In the genomic region with DNA sequence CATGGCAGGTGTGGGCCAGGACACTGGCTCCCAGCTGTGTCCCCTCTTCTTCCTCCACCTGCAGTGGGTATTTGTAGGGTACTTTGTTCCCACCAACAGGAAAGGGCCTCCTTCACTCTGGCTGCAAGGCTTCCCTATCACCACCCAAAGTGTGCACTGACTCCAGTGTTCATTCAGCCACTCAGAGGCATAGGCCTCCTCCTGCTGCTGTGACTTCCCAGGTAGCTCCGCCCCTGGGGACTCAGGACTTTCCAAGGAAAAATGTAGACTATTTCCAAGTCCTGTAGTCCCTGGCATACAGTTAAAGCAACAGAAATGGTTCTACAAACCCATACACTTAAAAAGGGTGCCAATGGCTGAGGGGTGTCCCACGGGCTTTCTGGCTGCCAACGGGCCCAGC, we compare ENCODE assay signal across 8 mouse cellular contexts. TPM values are rescaled to one million over a fixed set of nuclear protein-coding genes. Genes with fewer than 3 reads are reported as not detected.
DNase-seq lines count a peak whose midpoint lies in the region; ATAC-seq and TF ChIP-seq lines count a peak whose summit lies in the region.

No protein-coding gene starts in this region.

- H3K9ac ChIP-seq in forebrain, embryonic 12.5 days = peak overlapping the region; percentile 63; the same call in 1 of the 2 replicates
- H3K9ac ChIP-seq in limb, embryonic 14.5 days (ENCODE audit: low read depth, low read length, severe bottlenecking) = peak overlapping the region; percentile 61
- H3K9ac ChIP-seq in neural tube, embryonic 13.5 days = peak overlapping the region; percentile 70

- H3K4me1 ChIP-seq in forebrain, embryonic 12.5 days = peaks cover 13% of the 10 kb centered on the region; the same call in 1 of the 2 replicates
- H3K4me1 ChIP-seq in limb, embryonic 14.5 days (ENCODE audit: control insufficient read depth, insufficient read depth, low read length) = peaks cover 7% of the 10 kb centered on the region; the same call in 1 of the 2 replicates
- H3K4me1 ChIP-seq in neural tube, embryonic 13.5 days (replicated peaks) = peaks cover 16% of the 10 kb centered on the region

- no peaks in the 10 kb centered on the region for H3K9me3 ChIP-seq in forebrain, embryonic 12.5 days
- no peaks in the 10 kb centered on the region for H3K9me3 ChIP-seq in limb, embryonic 14.5 days (ENCODE audit: control insufficient read depth, low read length)
- H3K9me3 ChIP-seq in neural tube, embryonic 13.5 days = no peaks in the 10 kb centered on the region

- no peak for TF ChIP-seq POLR2A in limb, embryonic 14.5 days (IDR thresholded peaks at IDR 0.05; ENCODE audit: borderline replicate concordance, extremely low read depth, insufficient read depth, insufficient read length)

- no peak for DNase-seq in layer of hippocampus, adult 2 months (ENCODE audit: low spot score in 2 of 2)
- no peak for DNase-seq in layer of hippocampus, adult 9-11 months
- no peak for DNase-seq in Patski (ENCODE audit: low read depth, low spot score)
- DNase-seq in limb, embryonic 14.5 days (ENCODE audit: low spot score) = no peak
- DNase-seq in Muller cell, postnatal 12 days (ENCODE audit: inconsistent ontology term) = no peak

- no peak for TF ChIP-seq CTCF in layer of hippocampus, adult 2 months (conservative IDR thresholded peaks at IDR 0.05)
- TF ChIP-seq CTCF in Patski (IDR thresholded peaks at IDR 0.05) = no peak

- H3K27ac ChIP-seq in layer of hippocampus, adult 2 months = no peak overlapping the region
- no peak overlapping the region for H3K27ac ChIP-seq in forebrain, embryonic 12.5 days
- H3K27ac ChIP-seq in limb, embryonic 14.5 days (replicated peaks; ENCODE audit: low read depth, low read length) = no peak overlapping the region
- no peak overlapping the region for H3K27ac ChIP-seq in neural tube, embryonic 13.5 days (replicated peaks)

- in situ Hi-C loops in Patski (cut with MboI; ENCODE audit: low pct_unique_long_range_greater_than_20kb) = no loop called here

- no peaks in the 10 kb centered on the region for H3K36me3 ChIP-seq in forebrain, embryonic 12.5 days (replicated peaks)
- peaks cover 2% of the 10 kb centered on the region; the same call in 1 of the 2 replicates for H3K36me3 ChIP-seq in limb, embryonic 14.5 days (ENCODE audit: control insufficient read depth, insufficient read depth, low read length)
- H3K36me3 ChIP-seq in neural tube, embryonic 13.5 days = no peaks in the 10 kb centered on the region

- CTCF ChIA-PET in Patski (lab: Charles Lee) = no interaction called here

- WGBS in forebrain, embryonic 12.5 days = 21% methylated on average over 3 of the region's 3 CpGs
- 31% methylated on average over 3 of the region's 3 CpGs for WGBS in limb, embryonic 14.5 days
- 29% methylated on average over 3 of the region's 3 CpGs for WGBS in neural tube, embryonic 13.5 days

- H3K4me2 ChIP-seq in forebrain, embryonic 12.5 days = peak overlapping the region; percentile 96
- H3K4me2 ChIP-seq in limb, embryonic 14.5 days (replicated peaks; ENCODE audit: low read depth, low read length, severe bottlenecking) = peak overlapping the region; percentile 98
- peak overlapping the region; percentile 96 for H3K4me2 ChIP-seq in neural tube, embryonic 13.5 days

- ATAC-seq in Patski = peak; percentile 24
- no peak; the same call in 1 of the 2 replicates for ATAC-seq in forebrain, embryonic 12.5 days (ENCODE audit: low FRiP score)
- ATAC-seq in limb, embryonic 14.5 days (ENCODE audit: low FRiP score, low read depth) = no peak
- peak; percentile 17; the same call in 1 of the 2 replicates for ATAC-seq in neural tube, embryonic 13.5 days (ENCODE audit: low read depth)
- ATAC-seq in cerebellum, adult (ENCODE audit: insufficient number of reproducible peaks, low FRiP score, low TSS enrichment) = no peak

- POLR2A ChIA-PET in Patski (lab: Charles Lee) = no interaction called here

- no peaks in the 10 kb centered on the region for H3K27me3 ChIP-seq in Patski
- peaks cover 13% of the 10 kb centered on the region; the same call in 1 of the 2 replicates for H3K27me3 ChIP-seq in forebrain, embryonic 12.5 days
- H3K27me3 ChIP-seq in limb, embryonic 14.5 days (ENCODE audit: control insufficient read depth, insufficient read depth, low read length) = no peaks in the 10 kb centered on the region
- peaks cover 8% of the 10 kb centered on the region for H3K27me3 ChIP-seq in neural tube, embryonic 13.5 days

- H3K4me3 ChIP-seq in layer of hippocampus, adult 2 months = peak overlapping the region; percentile 58; the same call in 1 of the 2 replicates
- H3K4me3 ChIP-seq in forebrain, embryonic 12.5 days (replicated peaks) = peak overlapping the region; percentile 60
- H3K4me3 ChIP-seq in limb, embryonic 14.5 days (replicated peaks; ENCODE audit: low read length) = peak overlapping the region; percentile 61
- peak overlapping the region; percentile 50 for H3K4me3 ChIP-seq in neural tube, embryonic 13.5 days

RNA-seq across cellular contexts. Expression of a gene that starts 0.9 kb away (rescaled TPM):
- 1 to 10 TPM; 4.2 to 4.9 TPM for total RNA-seq in layer of hippocampus, adult 2 months (2021)
- polyA plus RNA-seq in Patski (2021) = 48.1 TPM
- polyA plus RNA-seq in forebrain, embryonic 12.5 days (2016; fragmentation: Nextera tagmentation; extraction: Ambion mirVana) = 9.2 and 10.6 TPM in 2 replicates
- polyA plus RNA-seq in limb, embryonic 14.5 days (2012; rRNA removed) = 15.9 and 21.9 TPM in 2 replicates
- 26.1 and 27.7 TPM in 2 replicates for polyA plus RNA-seq in limb, embryonic 14.5 days (2014; fragmentation: Nextera tagmentation; extraction: Ambion mirVana)
- 15.4 and 17.5 TPM in 2 replicates for polyA plus RNA-seq in neural tube, embryonic 13.5 days (2015; fragmentation: Nextera tagmentation; extraction: Ambion mirVana)

RNA-seq across cellular contexts. Expression of a gene that starts 22.3 kb away (rescaled TPM):
- total RNA-seq in layer of hippocampus, adult 2 months (2021) = 10 to 100 TPM; 60.1 to 61.6 TPM
- polyA plus RNA-seq in Patski (2021) = 38.6 TPM
- polyA plus RNA-seq in forebrain, embryonic 12.5 days (2016; fragmentation: Nextera tagmentation; extraction: Ambion mirVana) = 69.0 and 70.6 TPM in 2 replicates
- 162 and 237 TPM in 2 replicates for polyA plus RNA-seq in limb, embryonic 14.5 days (2012; rRNA removed)
- 56.5 and 69.8 TPM in 2 replicates for polyA plus RNA-seq in limb, embryonic 14.5 days (2014; fragmentation: Nextera tagmentation; extraction: Ambion mirVana)
- polyA plus RNA-seq in neural tube, embryonic 13.5 days (2015; fragmentation: Nextera tagmentation; extraction: Ambion mirVana) = 58.8 and 59.5 TPM in 2 replicates

RNA-seq across cellular contexts. Expression of a gene that starts 54.5 kb away (rescaled TPM):
- total RNA-seq in layer of hippocampus, adult 2 months (2021) = 1 to 10 TPM in 1 of 2 experiments, not detected in 1; 1.2 TPM
- polyA plus RNA-seq in Patski (2021) = not detected
- not detected in 2 replicates for polyA plus RNA-seq in forebrain, embryonic 12.5 days (2016; fragmentation: Nextera tagmentation; extraction: Ambion mirVana)
- not detected in 2 replicates for polyA plus RNA-seq in limb, embryonic 14.5 days (2012; rRNA removed)
- polyA plus RNA-seq in limb, embryonic 14.5 days (2014; fragmentation: Nextera tagmentation; extraction: Ambion mirVana) = not detected in 2 replicates
- polyA plus RNA-seq in neural tube, embryonic 13.5 days (2015; fragmentation: Nextera tagmentation; extraction: Ambion mirVana) = not detected in 2 replicates

Comparison
In these comparisons a context has a peak if more than half of its experiments do, and no peak if none do; other contexts are left out.
1. ATAC-seq: peak in Patski (single experiment) and neural tube, embryonic 13.5 days (single experiment); none in forebrain, embryonic 12.5 days (single experiment), limb, embryonic 14.5 days (single experiment) and cerebellum, adult (single experiment).
2. Peak in every context shown above with its lines, with median percentiles within 50 percentile points of each other: H3K4me3 ChIP-seq, H3K4me2 ChIP-seq and H3K9ac ChIP-seq.